Mouse (Mus musculus): ENCODE data around the gene Olfr1195. TPM values are rescaled to one million over a fixed set of nuclear protein-coding genes. Genes with fewer than 3 reads are reported as not detected.

The Olfr1195 gene
- not detected in 2 replicates for polyA plus RNA-seq (2012; rRNA removed)

GRCm38 (mm10) chr2:88689087-88689486 lies at the start of gene Olfr1195:
Gene Olfr1195, minus strand, starts transcription at chr2:88689187.

GRCm38 (mm10) chr2:88732266-88732665 lies 43.3 kb upstream of the Olfr1195 start, which contains the start of gene Olfr1197:
Gene Olfr1197, minus strand, starts transcription at chr2:88732366.

GRCm38 (mm10) chr2:88704497-88704896 lies 15.5 kb upstream of the Olfr1195 start, which contains the start of gene Olfr1196:
Gene Olfr1196, minus strand, starts transcription at chr2:88704597.

GRCm38 (mm10) chr2:88675328-88675727 lies 13.7 kb downstream of the Olfr1195 start, which contains the start of gene Olfr1193:
Gene Olfr1193, plus strand, starts transcription at chr2:88675628.

GRCm38 (mm10) chr2:88648209-88648608 lies 40.8 kb downstream of the Olfr1195 start, which contains the start of gene Olfr1192-ps1:
Gene Olfr1192-ps1, plus strand, starts transcription at chr2:88648509.

GRCm38 (mm10) chr2:88640242-88640641 lies 48.7 kb downstream of the Olfr1195 start, which contains the start of gene Olfr1191-ps1:
Gene Olfr1191-ps1, plus strand, starts transcription at chr2:88640542.

Other genes starting within 250 kb of the Olfr1195 start
- not detected in 2 replicates for gene Gm13757, start 240.1 kb downstream of the Olfr1195 start, polyA plus RNA-seq (2012; rRNA removed)
- gene Olfr1183, start 234.3 kb downstream of the Olfr1195 start, polyA plus RNA-seq (2012; rRNA removed), result not detected in 2 replicates
- gene Olfr1184, start 205.6 kb downstream of the Olfr1195 start, polyA plus RNA-seq (2012; rRNA removed), result not detected in 2 replicates
- not detected in 2 replicates for gene Olfr1185-ps1, start 195.9 kb downstream of the Olfr1195 start, polyA plus RNA-seq (2012; rRNA removed)
- not detected in 2 replicates for gene Olfr1186, start 170.6 kb downstream of the Olfr1195 start, polyA plus RNA-seq (2012; rRNA removed)
- not detected in 2 replicates for gene Olfr1188, start 132.3 kb downstream of the Olfr1195 start, polyA plus RNA-seq (2012; rRNA removed)
- gene Olfr1189, start 102.7 kb downstream of the Olfr1195 start, polyA plus RNA-seq (2012; rRNA removed), result not detected in 2 replicates
- not detected in 2 replicates for gene Olfr1191-ps1, start 48.6 kb downstream of the Olfr1195 start, polyA plus RNA-seq (2012; rRNA removed)
- gene Olfr1192-ps1, start 40.7 kb downstream of the Olfr1195 start, polyA plus RNA-seq (2012; rRNA removed), result not detected in 2 replicates
- gene Olfr1193, start 13.6 kb downstream of the Olfr1195 start, polyA plus RNA-seq (2012; rRNA removed), result not detected in 2 replicates
- gene Olfr1196, start 15.4 kb upstream of the Olfr1195 start, polyA plus RNA-seq (2012; rRNA removed), result not detected in 2 replicates
- gene Olfr1197, start 43.2 kb upstream of the Olfr1195 start, polyA plus RNA-seq (2012; rRNA removed), result not detected in 2 replicates
- not detected in 2 replicates for gene Olfr1198, start 62.2 kb upstream of the Olfr1195 start, polyA plus RNA-seq (2012; rRNA removed)
- not detected in 2 replicates for gene Olfr1199, start 71.3 kb upstream of the Olfr1195 start, polyA plus RNA-seq (2012; rRNA removed)
- gene Olfr1200, start 81.3 kb upstream of the Olfr1195 start, polyA plus RNA-seq (2012; rRNA removed), result not detected in 2 replicates
- not detected in 2 replicates for gene Olfr1201, start 103.8 kb upstream of the Olfr1195 start, polyA plus RNA-seq (2012; rRNA removed)
- gene Olfr1202, start 125.3 kb upstream of the Olfr1195 start, polyA plus RNA-seq (2012; rRNA removed), result not detected in 2 replicates
- not detected in 2 replicates for gene Olfr1205, start 140.6 kb upstream of the Olfr1195 start, polyA plus RNA-seq (2012; rRNA removed)
- not detected in 2 replicates for gene Olfr1204, start 160.1 kb upstream of the Olfr1195 start, polyA plus RNA-seq (2012; rRNA removed)
- not detected in 2 replicates for gene Olfr1206, start 174.0 kb upstream of the Olfr1195 start, polyA plus RNA-seq (2012; rRNA removed)
- not detected in 2 replicates for gene Olfr1208, start 213.1 kb upstream of the Olfr1195 start, polyA plus RNA-seq (2012; rRNA removed)
- not detected in 2 replicates for gene Olfr1209, start 226.0 kb upstream of the Olfr1195 start, polyA plus RNA-seq (2012; rRNA removed)
- gene Olfr1211, start 248.9 kb upstream of the Olfr1195 start, polyA plus RNA-seq (2012; rRNA removed), result not detected in 2 replicates